Mouse (Mus musculus): Measurements from ENCODE around the gene Srrt. TPM values are rescaled to one million over a fixed set of nuclear protein-coding genes. Genes with fewer than 3 reads are reported as not detected.

Srrt gene
- polyA plus RNA-seq, 1 experiment from 2014 or later, result 92.0 TPM

DNA sequence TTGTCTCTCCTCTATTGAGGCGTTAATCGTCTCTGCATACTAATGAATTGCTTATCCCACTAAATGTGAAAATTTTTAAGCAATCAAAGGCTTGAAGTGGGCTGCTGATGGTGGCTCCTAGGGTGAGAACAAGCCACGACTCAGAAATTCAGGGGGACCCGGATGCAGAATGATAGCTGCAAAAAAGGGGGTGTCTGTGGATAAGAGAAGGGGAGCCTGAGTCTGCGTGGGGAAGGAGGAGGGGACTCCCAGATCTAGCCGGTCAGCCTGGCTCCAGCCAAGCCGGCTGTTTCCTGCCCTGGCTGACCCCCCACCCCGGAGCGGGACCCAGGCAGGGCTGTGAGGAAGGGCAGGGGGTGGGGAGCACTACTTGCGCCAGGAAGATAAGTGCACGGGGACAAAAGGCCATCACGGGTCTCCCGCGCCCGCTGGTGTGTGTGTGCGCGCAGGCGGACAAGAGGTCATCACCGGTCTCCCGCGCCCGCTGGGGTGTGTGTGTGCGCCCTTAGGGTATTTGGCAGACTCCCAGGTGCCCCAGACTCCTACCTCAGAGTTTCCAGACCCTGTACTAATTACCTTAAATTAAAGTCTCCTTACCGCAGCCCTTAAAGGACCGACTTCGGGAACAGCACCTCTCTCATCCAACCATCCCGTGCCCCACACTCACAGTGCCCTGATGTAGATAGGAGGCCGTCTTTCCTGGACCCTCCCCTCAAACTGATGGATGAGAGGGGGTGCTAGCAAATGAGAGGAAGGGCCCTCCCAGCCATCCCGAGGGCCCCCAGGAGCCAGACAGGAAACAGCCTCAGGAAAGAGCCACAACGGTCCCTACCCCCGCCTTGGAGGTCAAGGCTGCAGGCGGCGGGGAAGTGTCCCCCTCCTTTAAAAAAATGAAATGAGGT, 41.3 kb upstream of the Srrt start:
- peak; percentile 47; the same call in 1 of the 2 replicates for ATAC-seq (replicated peaks; ENCODE audit: insufficient number of reproducible peaks, low FRiP score, low TSS enrichment)
- H3K4me1 ChIP-seq (ENCODE audit: control insufficient read depth, insufficient read depth, low read length), result peaks cover 25% of the 10 kb centered on the region

DNA sequence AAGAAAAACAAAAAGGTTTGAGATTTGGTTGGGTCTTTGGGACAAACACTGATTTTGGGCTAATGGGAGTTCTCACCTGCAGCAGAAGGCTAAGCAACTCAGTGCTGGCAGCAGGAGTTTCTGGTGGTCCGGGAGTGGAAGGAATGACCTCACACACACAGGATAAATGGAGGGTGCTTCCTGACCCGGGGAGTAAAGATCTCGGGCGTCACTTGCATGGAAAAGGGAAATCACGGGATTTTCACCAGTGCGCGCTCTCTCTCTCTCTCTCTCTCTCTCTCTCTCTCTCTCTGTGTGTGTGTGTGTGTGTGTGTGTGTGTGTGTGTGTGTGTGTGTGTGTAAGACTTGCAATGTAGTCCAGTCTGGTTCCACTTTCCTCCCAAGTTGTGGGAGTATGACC, 40.4 kb upstream of the Srrt start:
- peak overlapping the region; percentile 90 for H3K4me2 ChIP-seq
- no peaks in the 10 kb centered on the region for H3K9me3 ChIP-seq (replicated peaks; ENCODE audit: control insufficient read depth, low read length)
- no peak for ATAC-seq (replicated peaks; ENCODE audit: insufficient number of reproducible peaks, low FRiP score, low TSS enrichment)
- peaks cover 25% of the 10 kb centered on the region for H3K4me1 ChIP-seq (ENCODE audit: control insufficient read depth, insufficient read depth, low read length)
- H3K4me3 ChIP-seq (ENCODE audit: low read depth, low read length), result peak overlapping the region; percentile 78; the same call in 1 of the 2 replicates
- 14% methylated on average over 7 of the region's 7 CpGs for WGBS (ENCODE audit: insufficient replicate concordance)
- peak overlapping the region; percentile 96 for H3K27ac ChIP-seq (ENCODE audit: low read depth, low read length)
- H3K27me3 ChIP-seq (ENCODE audit: control insufficient read depth, insufficient read depth, low read length), result no peaks in the 10 kb centered on the region
- H3K9ac ChIP-seq (ENCODE audit: low read depth, low read length), result peak overlapping the region; percentile 88; the same call in 1 of the 2 replicates
- H3K36me3 ChIP-seq (ENCODE audit: control insufficient read depth, insufficient read depth, low read length), result no peaks in the 10 kb centered on the region

More for the DNA sequence above, 41.3 kb upstream of the Srrt start:
- Histone ChIP-seq H3K4me3 (ENCODE audit: low read depth, low read length) (peak overlapping the region; percentile 78), H3K27me3 (ENCODE audit: control insufficient read depth, insufficient read depth, low read length) (no peaks in the 10 kb centered on the region), H3K9me3 (replicated peaks; ENCODE audit: control insufficient read depth, low read length) (no peaks in the 10 kb centered on the region), H3K36me3 (ENCODE audit: control insufficient read depth, insufficient read depth, low read length) (peaks cover 2% of the 10 kb centered on the region; the same call in 1 of the 2 replicates), H3K27ac (ENCODE audit: low read depth, low read length) (peak overlapping the region; percentile 96), H3K4me2 (peak overlapping the region; percentile 90), H3K9ac (ENCODE audit: low read depth, low read length) (peak overlapping the region; percentile 88)
- WGBS (ENCODE audit: insufficient replicate concordance), result under 1% methylated on average over 33 of the region's 33 CpGs

DNA sequence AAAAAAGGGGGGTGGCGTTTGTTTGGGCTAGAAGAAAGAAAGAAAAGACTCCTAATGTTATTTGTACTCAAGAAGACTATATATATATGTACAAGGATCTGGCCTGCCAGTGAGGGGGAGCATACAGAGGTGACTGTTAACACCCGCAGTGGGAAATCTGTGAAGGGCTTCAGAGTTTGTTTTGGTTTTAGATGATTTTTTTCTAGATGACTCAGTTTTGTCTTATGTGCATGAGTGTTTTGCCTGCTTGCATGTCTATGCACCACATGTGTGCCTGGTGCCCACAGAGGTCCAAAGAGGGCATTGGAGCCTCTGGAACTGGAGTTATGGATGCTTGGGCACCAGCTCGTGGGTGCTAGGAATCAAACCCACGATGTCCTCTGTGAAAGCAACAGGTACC, 39.5 kb upstream of the Srrt start:
- Histone ChIP-seq H3K36me3 (ENCODE audit: control insufficient read depth, insufficient read depth, low read length) (no peaks in the 10 kb centered on the region), H3K27me3 (ENCODE audit: control insufficient read depth, insufficient read depth, low read length) (no peaks in the 10 kb centered on the region), H3K27ac (ENCODE audit: low read depth, low read length) (0 out of 2 replicates have a peak overlapping the region, but pooled peaks have one; percentile 2), H3K4me3 (ENCODE audit: low read depth, low read length) (no peak overlapping the region), H3K4me2 (no peak overlapping the region), H3K9me3 (replicated peaks; ENCODE audit: control insufficient read depth, low read length) (no peaks in the 10 kb centered on the region), H3K4me1 (ENCODE audit: control insufficient read depth, insufficient read depth, low read length) (peaks cover 16% of the 10 kb centered on the region), H3K9ac (ENCODE audit: low read depth, low read length) (no peak overlapping the region)
- 74% methylated on average over 4 of the region's 4 CpGs for WGBS (ENCODE audit: insufficient replicate concordance)
- ATAC-seq (replicated peaks; ENCODE audit: insufficient number of reproducible peaks, low FRiP score, low TSS enrichment), result no peak

DNA sequence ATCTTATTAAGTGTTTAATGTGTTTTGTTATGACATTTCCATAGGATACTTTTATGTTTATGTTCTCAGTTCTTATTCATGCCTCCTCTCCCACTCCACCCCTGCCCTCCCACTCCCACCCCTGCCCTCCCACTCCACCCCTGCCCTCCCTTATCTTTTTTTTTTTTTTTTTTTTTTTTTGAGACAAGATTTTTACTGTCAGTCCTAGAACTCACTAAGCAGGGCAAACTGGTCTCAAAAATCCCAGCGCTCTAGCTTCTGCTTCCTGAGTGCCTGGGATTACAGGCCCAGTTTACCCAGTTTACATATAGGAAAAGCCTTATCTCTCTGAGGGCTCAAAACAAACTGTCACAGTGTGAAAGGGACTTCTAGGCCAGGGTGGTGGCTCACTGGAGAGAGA, 38.9 kb upstream of the Srrt start:
- Histone ChIP-seq H3K27ac (ENCODE audit: low read depth, low read length) (peak overlapping the region; percentile 7; the same call in 1 of the 2 replicates), H3K36me3 (ENCODE audit: control insufficient read depth, insufficient read depth, low read length) (no peaks in the 10 kb centered on the region), H3K4me1 (ENCODE audit: control insufficient read depth, insufficient read depth, low read length) (peaks cover 10% of the 10 kb centered on the region; the same call in 1 of the 2 replicates), H3K4me2 (peak overlapping the region; percentile 37), H3K9ac (ENCODE audit: low read depth, low read length) (no peak overlapping the region), H3K4me3 (ENCODE audit: low read depth, low read length) (no peak overlapping the region), H3K27me3 (ENCODE audit: control insufficient read depth, insufficient read depth, low read length) (no peaks in the 10 kb centered on the region), H3K9me3 (replicated peaks; ENCODE audit: control insufficient read depth, low read length) (no peaks in the 10 kb centered on the region)
- 44% methylated on average over 1 of the region's 1 CpGs for WGBS (ENCODE audit: insufficient replicate concordance)
- ATAC-seq (replicated peaks; ENCODE audit: insufficient number of reproducible peaks, low FRiP score, low TSS enrichment), result no peak

DNA sequence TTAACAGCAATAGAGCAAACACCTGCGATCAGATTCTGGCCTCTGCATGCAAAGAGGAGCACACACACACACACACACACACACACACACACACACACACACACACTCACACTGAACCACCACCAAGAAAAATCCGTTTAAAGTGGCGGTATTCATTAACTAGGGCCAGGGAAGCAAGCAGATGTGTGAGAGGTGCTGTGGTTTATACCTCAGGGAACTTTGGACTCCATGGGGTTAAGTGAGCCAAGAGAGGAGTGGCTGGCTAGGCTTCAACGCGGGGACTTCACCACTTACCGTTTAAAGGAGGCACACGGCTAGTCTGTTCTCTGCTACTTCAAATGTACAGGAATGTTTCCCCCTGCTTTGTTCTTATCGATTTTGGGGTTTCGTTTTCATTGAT, 38.3 kb upstream of the Srrt start:
- Histone ChIP-seq H3K4me2 (peak overlapping the region; percentile 37), H3K27me3 (ENCODE audit: control insufficient read depth, insufficient read depth, low read length) (no peaks in the 10 kb centered on the region), H3K36me3 (ENCODE audit: control insufficient read depth, insufficient read depth, low read length) (no peaks in the 10 kb centered on the region), H3K4me1 (ENCODE audit: control insufficient read depth, insufficient read depth, low read length) (peaks cover 8% of the 10 kb centered on the region; the same call in 1 of the 2 replicates), H3K9ac (ENCODE audit: low read depth, low read length) (no peak overlapping the region), H3K27ac (ENCODE audit: low read depth, low read length) (peak overlapping the region; percentile 17; the same call in 1 of the 2 replicates), H3K4me3 (ENCODE audit: low read depth, low read length) (no peak overlapping the region), H3K9me3 (replicated peaks; ENCODE audit: control insufficient read depth, low read length) (no peaks in the 10 kb centered on the region)
- 14% methylated on average over 9 of the region's 9 CpGs for WGBS (ENCODE audit: insufficient replicate concordance)
- ATAC-seq (replicated peaks; ENCODE audit: insufficient number of reproducible peaks, low FRiP score, low TSS enrichment), result no peak

DNA sequence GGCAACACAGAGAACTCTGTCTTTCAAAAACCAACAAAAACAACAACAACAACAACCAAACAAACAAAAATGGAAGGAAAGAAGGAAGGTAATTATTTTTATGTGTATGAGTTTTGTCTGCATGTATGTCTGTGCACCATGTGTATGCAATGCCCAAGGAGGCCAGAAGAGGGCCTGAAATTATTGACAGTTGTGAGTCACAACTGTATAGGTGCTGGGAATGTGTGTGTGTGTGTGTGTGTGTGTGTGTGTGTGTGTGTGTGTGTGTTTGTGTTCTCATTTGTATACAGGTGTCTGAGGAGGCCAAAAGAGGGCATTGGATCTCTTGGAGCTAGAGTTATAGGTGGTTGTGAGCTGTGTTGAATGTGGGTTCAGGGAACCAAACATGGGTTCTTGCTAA, 36.4 kb upstream of the Srrt start:
- Histone ChIP-seq H3K4me3 (ENCODE audit: low read depth, low read length) (no peak overlapping the region), H3K4me1 (ENCODE audit: control insufficient read depth, insufficient read depth, low read length) (peaks cover 20% of the 10 kb centered on the region), H3K9ac (ENCODE audit: low read depth, low read length) (no peak overlapping the region), H3K36me3 (ENCODE audit: control insufficient read depth, insufficient read depth, low read length) (no peaks in the 10 kb centered on the region), H3K4me2 (no peak overlapping the region), H3K27ac (ENCODE audit: low read depth, low read length) (no peak overlapping the region), H3K9me3 (replicated peaks; ENCODE audit: control insufficient read depth, low read length) (no peaks in the 10 kb centered on the region), H3K27me3 (ENCODE audit: control insufficient read depth, insufficient read depth, low read length) (no peaks in the 10 kb centered on the region)
- no peak for ATAC-seq (replicated peaks; ENCODE audit: insufficient number of reproducible peaks, low FRiP score, low TSS enrichment)

DNA sequence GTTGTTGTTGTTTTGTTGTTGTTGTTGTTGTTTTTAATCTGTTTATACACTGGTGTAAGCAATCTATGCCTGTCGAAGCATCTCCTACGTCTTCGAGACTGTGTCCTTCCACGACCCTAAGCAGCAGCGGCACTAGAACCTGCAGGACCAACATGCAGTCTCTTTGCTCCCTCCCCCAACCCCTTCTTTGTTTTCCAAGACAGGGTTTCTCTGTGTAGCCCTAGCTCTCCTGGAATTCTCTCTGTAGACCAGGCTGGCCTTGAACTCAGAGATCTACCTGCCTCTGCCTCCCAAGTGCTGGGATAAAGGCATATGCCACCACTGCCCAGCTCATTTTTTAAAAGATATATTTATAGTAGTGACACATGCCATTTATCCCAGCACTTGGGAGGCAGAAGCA, 35.9 kb upstream of the Srrt start:
- ATAC-seq (replicated peaks; ENCODE audit: insufficient number of reproducible peaks, low FRiP score, low TSS enrichment), result no peak
- H3K4me3 ChIP-seq (ENCODE audit: low read depth, low read length), result no peak overlapping the region
- 93% methylated on average over 5 of the region's 5 CpGs for WGBS (ENCODE audit: insufficient replicate concordance)

DNA sequence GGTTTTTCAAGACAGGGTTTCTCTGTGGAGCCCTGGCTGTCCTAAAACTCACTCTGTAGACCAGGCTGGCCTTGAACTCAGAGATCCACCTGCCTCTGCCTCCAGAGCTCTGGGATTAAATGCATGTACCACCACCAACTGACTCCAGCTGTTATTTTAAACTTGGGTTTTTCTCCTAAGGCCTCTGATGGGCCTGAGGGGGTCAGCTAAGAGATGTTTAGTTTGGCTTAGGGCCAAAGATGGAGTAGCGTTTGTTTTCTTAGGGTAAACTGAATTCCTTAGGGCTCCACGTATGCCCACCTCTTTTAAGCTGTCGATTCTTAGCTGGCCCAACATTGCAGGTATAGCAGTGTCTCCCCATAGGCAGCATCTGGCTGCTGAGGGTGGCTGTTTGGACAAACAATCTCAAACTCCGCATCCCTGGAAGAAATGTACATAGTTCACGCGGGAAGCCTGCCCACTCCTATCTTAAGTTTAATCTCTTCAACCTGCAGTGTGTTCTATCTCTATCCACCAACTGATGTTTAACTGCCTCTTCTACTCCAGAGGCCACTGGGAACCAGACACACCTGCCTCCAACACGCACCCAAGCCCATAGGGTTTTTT, 35.0 kb upstream of the Srrt start:
- no peak overlapping the region for H3K4me2 ChIP-seq
- no peaks in the 10 kb centered on the region for H3K9me3 ChIP-seq (replicated peaks; ENCODE audit: control insufficient read depth, low read length)
- H3K36me3 ChIP-seq (ENCODE audit: control insufficient read depth, insufficient read depth, low read length), result no peaks in the 10 kb centered on the region
- H3K9ac ChIP-seq (ENCODE audit: low read depth, low read length), result no peak overlapping the region
- no peak overlapping the region for H3K27ac ChIP-seq (ENCODE audit: low read depth, low read length)
- WGBS (ENCODE audit: insufficient replicate concordance), result 64% methylated on average over 7 of the region's 7 CpGs
- H3K27me3 ChIP-seq (ENCODE audit: control insufficient read depth, insufficient read depth, low read length), result no peaks in the 10 kb centered on the region
- H3K4me3 ChIP-seq (ENCODE audit: low read depth, low read length), result no peak overlapping the region
- H3K4me1 ChIP-seq (ENCODE audit: control insufficient read depth, insufficient read depth, low read length), result peaks cover 26% of the 10 kb centered on the region
- ATAC-seq (replicated peaks; ENCODE audit: insufficient number of reproducible peaks, low FRiP score, low TSS enrichment), result no peak

More for the DNA sequence above, 35.9 kb upstream of the Srrt start:
- Histone ChIP-seq H3K27me3 (ENCODE audit: control insufficient read depth, insufficient read depth, low read length) (no peaks in the 10 kb centered on the region), H3K36me3 (ENCODE audit: control insufficient read depth, insufficient read depth, low read length) (no peaks in the 10 kb centered on the region), H3K4me1 (ENCODE audit: control insufficient read depth, insufficient read depth, low read length) (peaks cover 24% of the 10 kb centered on the region), H3K9ac (ENCODE audit: low read depth, low read length) (no peak overlapping the region), H3K4me2 (no peak overlapping the region), H3K9me3 (replicated peaks; ENCODE audit: control insufficient read depth, low read length) (no peaks in the 10 kb centered on the region), H3K27ac (ENCODE audit: low read depth, low read length) (no peak overlapping the region)

All from heart, embryonic 11.5 days (tissue).